Mouse (Mus musculus): Measurements from ENCODE around the gene Btn1a1.

- TF ChIP-seq POLR2A (IDR thresholded peaks at IDR 0.05; ENCODE audit: insufficient read depth, low read depth, low read length) (0 out of 2 replicates have a peak, but pooled peaks have one; percentile 5), CTCF (IDR thresholded peaks at IDR 0.05; ENCODE audit: insufficient read depth, low read depth, low read length) (no peak)
Observed at GRCm38 (mm10) chr13:23424052-23424380, 41.7 kb downstream of the Btn1a1 start.

All from olfactory bulb, adult 2 months (tissue).